Mouse (Mus musculus) ovary, postnatal 36 days (tissue): ENCODE measurements at regions not wholly inside any gene's neighbourhood (a gene's known extent, or its start where the extent isn't known, plus 50 kb on each side); places are given as distances from the start of the nearest gene placed in this dataset.
A peak's percentile ranks its signal among the peaks of the same experiment; 100 is the strongest.

Source experiments
- DNase-seq: peaks from one replicate; pipeline ENCODE4 v3.0.0; 2022; ENCODE audit warnings: low spot score, mixed read lengths

DNA sequence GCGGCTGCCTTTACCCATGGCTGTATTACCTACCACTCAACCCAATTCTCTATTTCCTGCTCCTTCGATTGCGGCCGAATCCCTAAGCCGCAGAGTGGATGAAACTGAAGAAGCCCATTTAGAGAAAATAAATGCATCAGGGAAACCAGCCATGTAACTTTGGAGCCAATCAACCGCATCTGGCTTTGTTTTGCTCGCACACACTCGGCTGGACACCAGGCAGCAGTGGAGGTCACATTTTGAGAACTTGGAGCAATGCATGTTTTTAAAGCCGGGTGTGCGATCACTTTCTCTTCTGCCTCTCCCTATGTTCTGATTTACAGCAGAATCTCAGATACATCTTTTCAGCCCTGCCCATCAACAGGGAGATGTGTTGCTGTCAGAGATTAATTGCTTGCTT lies 433.7 kb upstream of the Jarid2 start:
- DNase-seq: no peak

GRCm38 (mm10) chr13:44300611-44301010 lies 428.7 kb upstream of the Jarid2 start:
- no peak for DNase-seq

DNA sequence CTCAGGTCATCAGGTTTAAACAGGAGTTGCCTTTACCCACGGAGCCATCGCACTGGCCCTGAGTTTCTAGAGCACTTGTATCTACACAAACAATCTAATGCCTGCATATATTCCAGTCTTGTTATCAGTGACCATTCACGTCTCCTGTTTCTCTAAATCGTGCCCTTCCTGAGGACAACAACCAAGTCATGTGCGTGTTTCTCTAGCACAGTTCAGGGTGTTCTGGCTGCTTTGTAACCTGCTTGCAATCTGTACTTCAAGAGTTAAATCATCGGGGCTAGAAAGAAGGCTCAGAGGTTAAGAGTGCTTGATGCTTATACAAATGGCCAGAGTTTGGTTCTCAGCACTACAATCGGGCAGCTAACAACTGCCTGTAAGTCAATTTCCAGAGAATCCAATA lies 428.1 kb upstream of the Jarid2 start:
- DNase-seq: no peak

DNA sequence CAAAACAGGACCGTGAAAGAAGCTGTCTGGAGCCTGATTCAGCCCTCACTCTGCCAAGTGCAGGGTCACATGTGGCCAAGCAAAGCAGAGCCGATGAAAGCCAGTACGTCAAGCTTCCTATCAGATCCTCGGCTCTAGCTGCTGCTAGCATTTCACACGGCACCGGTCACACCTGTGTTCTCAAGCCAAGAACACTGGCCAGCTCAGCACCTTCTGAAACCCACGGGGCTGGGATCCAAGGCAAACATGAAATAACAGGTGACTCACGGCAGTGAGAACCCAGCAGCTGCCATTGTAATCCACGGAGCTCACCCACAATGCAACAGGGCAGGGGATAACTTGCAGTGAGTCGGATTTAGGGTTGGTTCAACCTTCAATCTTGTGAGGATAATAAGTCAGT lies 427.3 kb upstream of the Jarid2 start:
- DNase-seq: peak; percentile 25

GRCm38 (mm10) chr13:44305134-44305991 lies 423.9 kb upstream of the Jarid2 start:
- DNase-seq: peak; percentile 18

DNA sequence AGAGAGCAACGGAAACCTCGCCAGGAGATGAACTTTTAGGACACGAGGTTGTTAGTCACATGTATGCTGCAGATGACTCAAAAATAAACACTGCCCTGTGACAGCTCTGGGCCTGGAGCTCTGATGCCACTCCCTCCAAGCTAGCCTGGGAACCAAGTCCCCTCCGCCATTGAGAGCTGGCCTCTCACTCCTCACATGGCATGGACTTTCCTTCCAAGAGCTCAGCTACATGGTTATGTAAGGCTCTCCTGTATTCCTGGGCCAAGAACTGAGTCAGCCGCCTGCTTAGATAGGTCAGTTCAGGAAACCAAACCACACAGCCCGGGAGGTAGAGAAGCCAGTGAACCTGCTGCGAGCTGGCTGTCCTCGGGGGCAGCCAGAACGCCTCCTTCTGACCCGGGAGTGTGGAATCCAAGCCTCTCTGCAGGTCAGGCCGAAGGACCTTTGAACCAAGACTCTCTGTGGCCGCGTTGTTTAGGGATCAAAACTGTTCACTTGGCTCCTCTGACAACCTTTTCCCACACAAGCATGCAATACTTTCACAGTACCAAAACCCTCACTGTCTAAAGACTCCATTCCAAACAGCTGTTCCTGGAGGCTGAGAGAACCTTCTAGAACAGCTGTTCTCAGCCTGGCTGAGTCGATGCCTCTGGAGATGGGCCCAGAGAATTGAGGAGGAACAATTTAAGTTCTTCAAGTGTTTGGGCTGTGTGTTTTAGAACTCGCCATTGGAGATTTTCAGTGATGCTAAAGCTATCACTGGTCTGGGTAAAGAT lies 422.8 kb upstream of the Jarid2 start:
- DNase-seq: peak; percentile 27

- DNase-seq: no peak
Measured at GRCm38 (mm10) chr13:44308227-44308626, 421.0 kb upstream of the Jarid2 start.

DNA sequence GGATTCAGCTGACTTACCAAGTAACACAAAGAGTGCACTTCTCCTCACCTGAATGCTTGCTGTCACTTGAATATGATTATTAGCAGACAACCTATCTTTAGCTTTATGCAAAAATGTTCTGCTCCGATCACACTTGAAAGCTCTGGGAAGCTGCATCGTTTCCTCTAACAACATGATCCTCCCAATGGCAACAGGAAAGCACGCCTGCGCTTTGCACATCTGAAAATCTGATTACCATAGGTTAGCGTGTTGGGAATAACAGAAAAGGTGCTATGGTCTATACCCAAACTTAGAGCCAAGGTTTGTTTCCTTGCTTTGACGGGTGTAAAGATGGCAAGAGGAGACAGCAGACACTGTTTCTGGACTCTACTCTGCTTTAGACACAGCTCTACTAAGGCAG lies 417.0 kb upstream of the Jarid2 start:
- DNase-seq: no peak

- no peak for DNase-seq
Measured at GRCm38 (mm10) chr13:44316747-44317446, 412.4 kb upstream of the Jarid2 start.

DNA sequence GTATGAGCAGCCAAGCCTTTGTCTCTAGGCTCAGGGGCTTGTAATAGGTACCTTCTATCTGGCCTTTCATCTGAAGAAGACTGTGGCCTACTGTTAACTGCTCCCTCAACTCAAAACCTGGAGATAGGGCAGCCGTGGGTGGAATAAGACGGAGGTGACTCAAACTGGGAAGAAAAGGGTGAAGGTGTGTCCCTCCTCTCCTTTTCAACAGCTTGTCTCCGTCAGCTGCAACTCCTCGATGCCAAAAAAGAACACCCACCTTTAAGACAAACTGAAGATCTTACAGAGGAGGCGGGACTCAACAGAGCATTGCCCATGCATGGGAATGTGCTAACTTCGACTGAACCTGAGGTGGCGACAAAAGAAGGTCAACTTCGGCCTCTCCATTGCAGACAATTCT lies 411.7 kb upstream of the Jarid2 start:
- DNase-seq: no peak

GRCm38 (mm10) chr13:44319101-44319500 lies 410.2 kb upstream of the Jarid2 start:
- DNase-seq: no peak

- DNase-seq: no peak
Measured at GRCm38 (mm10) chr13:44319511-44319910, 409.8 kb upstream of the Jarid2 start.

DNA sequence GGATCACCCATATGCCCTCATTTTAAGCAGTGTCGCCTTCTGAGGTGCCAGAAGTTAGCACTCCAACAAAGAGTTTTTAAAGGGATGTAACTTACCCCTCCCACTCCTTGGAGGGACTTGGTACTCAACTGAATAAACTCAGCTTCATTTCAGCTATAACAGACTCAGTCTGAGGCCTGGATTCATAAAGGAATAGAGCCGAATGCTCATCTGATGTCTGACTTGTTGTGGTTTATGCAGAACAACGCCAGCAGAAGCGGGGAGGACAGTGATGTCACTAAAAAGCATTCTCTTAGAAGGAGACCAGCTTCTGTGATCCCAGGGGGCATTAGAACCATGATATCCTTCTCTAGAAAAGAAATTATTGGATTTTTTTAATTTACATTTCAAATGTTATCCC lies 409.0 kb upstream of the Jarid2 start:
- DNase-seq: no peak

- DNase-seq: no peak
Measured at GRCm38 (mm10) chr13:44321009-44321596, 408.2 kb upstream of the Jarid2 start.

- no peak for DNase-seq
Measured at GRCm38 (mm10) chr13:44328416-44328815, 400.9 kb upstream of the Jarid2 start.

- DNase-seq: no peak
Measured at GRCm38 (mm10) chr13:44329161-44329560, 400.1 kb upstream of the Jarid2 start.

GRCm38 (mm10) chr13:44329701-44330100 lies 399.6 kb upstream of the Jarid2 start:
- no peak for DNase-seq

DNA sequence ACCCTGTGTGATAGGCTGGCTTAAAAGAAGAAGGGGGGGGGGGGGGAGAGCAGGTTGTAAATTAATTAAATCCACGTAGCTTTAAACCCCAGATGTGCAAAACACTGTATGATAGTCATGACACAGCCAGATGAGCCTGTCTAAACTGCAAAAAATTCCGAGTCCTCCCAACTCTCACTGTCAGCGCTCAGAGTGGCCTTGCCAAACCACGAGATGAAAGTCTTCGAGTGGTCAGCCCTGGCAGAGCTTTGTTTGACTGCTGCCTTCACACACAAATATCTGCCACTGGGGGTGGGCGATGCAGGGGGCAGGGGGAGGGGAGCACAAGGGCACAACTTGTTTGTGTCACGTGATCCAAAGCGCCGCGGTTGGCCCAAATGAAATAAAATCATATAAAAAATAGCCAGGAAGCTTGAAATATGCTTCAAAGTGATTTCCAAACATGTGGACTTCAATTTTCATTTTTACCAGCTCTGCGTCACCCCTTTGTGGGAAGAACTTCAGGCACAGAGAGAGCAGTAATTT lies 396.5 kb upstream of the Jarid2 start:
- DNase-seq: no peak

DNA sequence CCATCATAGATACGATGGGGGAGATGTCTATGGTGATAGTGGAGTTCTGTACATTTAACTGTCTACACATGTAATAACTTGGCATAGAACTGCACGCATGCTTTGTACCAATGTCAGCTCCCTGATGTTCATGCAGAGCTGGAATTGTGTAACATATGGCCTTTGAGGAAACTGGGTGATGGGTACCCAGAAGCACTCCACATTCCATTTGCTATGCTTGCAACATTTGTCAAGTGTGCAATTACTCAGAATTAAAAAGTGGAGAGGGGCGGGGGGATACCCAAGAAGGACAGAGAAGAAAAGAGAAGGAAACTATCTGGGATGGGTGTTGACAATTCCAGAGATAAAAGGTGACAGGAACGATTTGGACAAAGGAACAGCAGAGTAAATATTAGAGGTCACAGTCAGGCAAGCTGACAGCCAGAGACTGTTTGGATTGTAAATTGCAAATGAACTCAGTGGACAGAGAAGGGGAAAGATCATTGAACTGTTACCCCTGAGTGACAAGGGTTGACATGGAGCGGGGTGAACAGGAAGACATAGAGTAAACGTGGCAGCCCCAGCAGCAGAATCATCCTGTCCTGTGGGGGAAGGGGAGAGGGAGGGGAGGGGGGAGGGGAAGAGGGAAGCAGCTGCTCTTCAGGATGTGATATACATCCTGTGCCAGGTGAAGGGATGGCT lies 390.1 kb upstream of the Jarid2 start:
- DNase-seq: no peak

GRCm38 (mm10) chr13:44345094-44345493 lies 384.2 kb upstream of the Jarid2 start:
- no peak for DNase-seq

- DNase-seq: no peak
Measured at GRCm38 (mm10) chr13:44346636-44347035, 382.6 kb upstream of the Jarid2 start.
